Mouse (Mus musculus) heart, embryonic 16.5 days (tissue): Measurements from ENCODE around the gene Pepd. TPM values are rescaled to one million over a fixed set of nuclear protein-coding genes. Genes with fewer than 3 reads are reported as not detected.
"Not testable (repeated sequence)": the region's sequence is repeated elsewhere in the genome, so short reads cannot be mapped to it uniquely, and the experiment has no call there.

ENCODE experiments used
- ATAC-seq: fragments of 200-750 bp; cut with Nextera tagmentation; replicated peaks from 2 replicates; pipeline ENCODE4 v1.8.0; 2017; ENCODE audit warnings: moderate number of reproducible peaks; ENCODE audit not compliant: insufficient read depth, low FRiP score; ENCODE audit errors: extremely low read depth
- H3K27ac ChIP-seq: fragments of 300-500 bp; sonication (generic); 2 replicates; pipeline ENCODE4 v1.5.1; 2014; ENCODE audit warnings: mild to moderate bottlenecking, low read length, control low read depth, moderate library complexity
- H3K27me3 ChIP-seq: fragments of 300-500 bp; sonication (generic); 2 replicates; pipeline ENCODE4 v1.6.1; 2014; ENCODE audit warnings: low read length, mixed read lengths; ENCODE audit not compliant: control insufficient read depth, insufficient read depth
- H3K36me3 ChIP-seq: fragments of 300-500 bp; sonication (generic); 2 replicates; pipeline ENCODE4 v1.6.1; 2014; ENCODE audit not compliant: control insufficient read depth, insufficient read depth
- H3K4me1 ChIP-seq: fragments of 300-500 bp; sonication (generic); 2 replicates; pipeline ENCODE4 v1.6.1; 2014; ENCODE audit warnings: low read length, mixed read lengths; ENCODE audit not compliant: control insufficient read depth, insufficient read depth
- H3K4me2 ChIP-seq: fragments of 300-500 bp; sonication (generic); 2 replicates; pipeline ENCODE4 v1.6.1; 2014; ENCODE audit warnings: low read depth, mild to moderate bottlenecking, control low read depth, low read length
- H3K4me3 ChIP-seq: fragments of 300-500 bp; sonication (generic); 2 replicates; pipeline ENCODE4 v1.5.1; 2014; ENCODE audit warnings: mild to moderate bottlenecking, control low read depth, low read length
- H3K9ac ChIP-seq: fragments of 300-500 bp; sonication (generic); 2 replicates; pipeline ENCODE4 v1.6.1; 2014; ENCODE audit warnings: low read length, control low read depth
- H3K9me3 ChIP-seq: fragments of 300-500 bp; sonication (generic); replicated peaks from 2 replicates; pipeline ENCODE4 v1.6.1; 2016; ENCODE audit warnings: low read length; ENCODE audit not compliant: control insufficient read depth
- whole genome bisulfite sequencing: fragments of 180-500 bp; shearing (Covaris S2); extraction: QIAGEN DNeasy Blood & Tissue Kit; methylation state at CpG from one replicate; pipeline ENCODE4 v1.1.7; 2014; 5-methylcytosine and 5-hydroxymethylcytosine counted together
- polyA plus RNA-seq: library from polyadenylated mRNA; unstranded; fragments of >200 nt; fragmentation: Nextera tagmentation; extraction: Ambion mirVana; gene quantifications from 2 replicates; pipeline ENCODE4 v1.2.1, GENCODE M21; 2015

Gene Pepd
- polyA plus RNA-seq, 1 experiment from 2014 or later, result 52.0 TPM

GRCm38 (mm10) chr7:34968749-34969433, 56.7 kb downstream of the Pepd start:
- H3K9me3 ChIP-seq, result 0 out of 2 replicates have a peak, but pooled peaks cover 2% of the 10 kb centered on the region
- no peak overlapping the region for H3K4me3 ChIP-seq
- no peaks in the 10 kb centered on the region for H3K27me3 ChIP-seq
- peaks cover 10% of the 10 kb centered on the region for H3K4me1 ChIP-seq
- no peak overlapping the region for H3K9ac ChIP-seq
- peaks cover 10% of the 10 kb centered on the region; the same call in 1 of the 2 replicates for H3K36me3 ChIP-seq
- H3K4me2 ChIP-seq, result no peak overlapping the region
- ATAC-seq, result no peak
- 91% methylated on average over 3 of the region's 3 CpGs for WGBS
- H3K27ac ChIP-seq, result no peak overlapping the region

DNA sequence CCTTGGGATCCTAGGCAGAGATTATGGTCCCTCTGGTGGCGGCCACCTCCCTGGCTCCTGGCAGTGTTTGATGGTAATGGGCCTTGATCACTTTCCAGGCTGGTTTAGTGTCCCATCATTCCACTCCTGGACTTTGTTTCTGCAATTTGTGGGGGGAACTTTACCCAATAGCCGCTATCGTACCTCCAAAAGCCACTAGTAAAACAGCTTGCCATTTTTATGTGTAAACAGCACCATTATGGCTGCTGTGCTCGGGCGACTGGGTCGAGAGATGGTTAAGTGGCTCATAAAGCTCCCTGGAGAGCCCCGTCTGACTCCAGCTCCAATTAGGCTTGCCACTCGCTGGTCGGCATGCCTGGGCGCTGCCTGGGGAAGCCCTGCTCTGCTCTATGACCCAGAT, 59.6 kb downstream of the Pepd start:
- peaks cover 10% of the 10 kb centered on the region; the same call in 1 of the 2 replicates for H3K36me3 ChIP-seq
- no peaks in the 10 kb centered on the region for H3K27me3 ChIP-seq
- no peak overlapping the region for H3K9ac ChIP-seq
- peaks cover 10% of the 10 kb centered on the region for H3K4me1 ChIP-seq
- H3K4me3 ChIP-seq, result no peak overlapping the region
- WGBS, result 79% methylated on average over 10 of the region's 10 CpGs
- no peak for ATAC-seq
- H3K4me2 ChIP-seq, result no peak overlapping the region
- H3K9me3 ChIP-seq, result 0 out of 2 replicates have a peak, but pooled peaks cover 2% of the 10 kb centered on the region
- H3K27ac ChIP-seq, result no peak overlapping the region

- WGBS, result 30% methylated on average over 4 of the region's 4 CpGs
- peaks cover 10% of the 10 kb centered on the region; the same call in 1 of the 2 replicates for H3K36me3 ChIP-seq
- H3K9me3 ChIP-seq, result 0 out of 2 replicates have a peak, but pooled peaks cover 2% of the 10 kb centered on the region
- ATAC-seq, result peak; percentile 79
- no peak overlapping the region for H3K4me2 ChIP-seq
- H3K27ac ChIP-seq, result peak overlapping the region; percentile 75
- 0 out of 2 replicates have a peak overlapping the region, but pooled peaks have one; percentile 42 for H3K9ac ChIP-seq
- peaks cover 10% of the 10 kb centered on the region for H3K4me1 ChIP-seq
- no peak overlapping the region for H3K4me3 ChIP-seq
- no peaks in the 10 kb centered on the region for H3K27me3 ChIP-seq
Observed at GRCm38 (mm10) chr7:34972990-34973440, 60.8 kb downstream of the Pepd start.

GRCm38 (mm10) chr7:34973877-34974276, 61.7 kb downstream of the Pepd start:
- no peak overlapping the region for H3K4me3 ChIP-seq
- 84% methylated on average over 3 of the region's 3 CpGs for WGBS
- H3K27ac ChIP-seq, result peak overlapping the region; percentile 75; the same call in 1 of the 2 replicates

DNA sequence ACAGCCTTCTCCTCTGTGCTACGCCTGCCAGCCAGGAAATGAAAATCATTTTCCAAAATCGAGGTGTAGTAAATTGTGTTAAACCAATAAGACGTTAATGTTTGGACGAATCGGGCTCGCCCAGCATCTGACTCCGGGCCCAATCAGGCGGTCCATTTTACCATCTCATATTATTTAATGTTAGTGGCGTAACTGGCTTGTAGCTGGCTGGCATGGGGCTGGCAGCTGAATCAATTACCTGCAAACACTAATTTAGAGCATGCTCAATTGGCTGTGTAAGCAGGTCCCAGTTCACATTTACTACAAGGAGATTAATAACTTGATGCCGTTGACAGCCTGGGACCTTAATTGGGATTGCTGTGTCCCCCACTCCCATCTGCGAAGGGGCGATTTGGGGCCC, 63.7 kb downstream of the Pepd start:
- WGBS, result 91% methylated on average over 12 of the region's 12 CpGs

More at GRCm38 (mm10) chr7:34973877-34974276, 61.7 kb downstream of the Pepd start:
- no peaks in the 10 kb centered on the region for H3K27me3 ChIP-seq
- peaks cover 10% of the 10 kb centered on the region for H3K4me1 ChIP-seq
- 0 out of 2 replicates have a peak, but pooled peaks cover 2% of the 10 kb centered on the region for H3K9me3 ChIP-seq
- H3K36me3 ChIP-seq, result peaks cover 10% of the 10 kb centered on the region; the same call in 1 of the 2 replicates
- H3K9ac ChIP-seq, result no peak overlapping the region
- ATAC-seq, result no peak
- H3K4me2 ChIP-seq, result no peak overlapping the region

DNA sequence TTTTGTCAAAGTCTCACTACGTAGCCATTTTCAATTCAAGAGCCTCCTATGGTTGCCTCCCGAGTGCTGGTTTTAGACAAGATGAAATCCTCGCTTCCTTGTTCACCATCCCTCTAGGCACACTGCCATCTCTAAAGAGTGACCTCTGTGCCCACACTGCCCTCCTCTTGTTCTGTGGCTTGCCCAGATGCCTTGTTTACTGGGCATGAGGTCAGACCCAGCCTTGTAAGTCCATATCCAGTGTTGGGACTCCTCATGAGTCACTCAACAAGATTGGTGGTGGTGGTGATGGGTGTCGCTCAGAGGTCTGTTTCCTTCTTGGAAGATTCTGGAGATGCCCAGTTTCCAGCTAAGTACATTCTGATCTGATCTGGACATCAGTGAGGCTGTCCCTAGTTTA, 65.2 kb downstream of the Pepd start:
- WGBS, result 87% methylated on average over 4 of the region's 4 CpGs

More for the DNA sequence above, 63.7 kb downstream of the Pepd start:
- Histone ChIP-seq H3K4me1 (peaks cover 10% of the 10 kb centered on the region), H3K4me2 (no peak overlapping the region), H3K4me3 (no peak overlapping the region), H3K9ac (no peak overlapping the region), H3K27ac (no peak overlapping the region), H3K9me3 (no peaks in the 10 kb centered on the region), H3K27me3 (no peaks in the 10 kb centered on the region), H3K36me3 (0 out of 2 replicates have a peak, but pooled peaks cover 3% of the 10 kb centered on the region)
- no peak for ATAC-seq

DNA sequence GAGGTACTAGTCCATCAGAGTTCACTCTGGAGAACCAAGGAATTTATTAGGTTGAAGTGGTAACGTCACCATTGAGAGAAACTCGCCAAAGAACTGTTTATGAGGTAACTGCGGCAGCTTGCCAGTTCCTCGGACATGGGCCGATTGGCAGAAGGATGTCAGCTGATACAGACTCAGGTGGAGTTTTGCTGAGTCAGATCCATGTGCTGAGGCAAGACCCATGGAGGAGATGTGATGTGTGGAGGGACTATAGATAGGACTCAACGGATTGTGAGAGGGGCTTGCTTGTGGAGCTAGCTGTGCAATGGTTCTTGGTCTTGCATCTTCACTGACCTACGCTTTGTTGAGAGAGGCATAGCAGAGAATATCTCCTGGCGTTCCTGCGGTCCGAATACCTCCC, 69.6 kb downstream of the Pepd start:
- Histone ChIP-seq H3K9me3 (no peaks in the 10 kb centered on the region), H3K36me3 (no peaks in the 10 kb centered on the region), H3K9ac (no peak overlapping the region), H3K4me1 (peaks cover 10% of the 10 kb centered on the region), H3K27me3 (no peaks in the 10 kb centered on the region), H3K27ac (no peak overlapping the region), H3K4me3 (no peak overlapping the region), H3K4me2 (no peak overlapping the region)
- no peak for ATAC-seq
- 89% methylated on average over 10 of the region's 10 CpGs for WGBS

More for the DNA sequence above, 65.2 kb downstream of the Pepd start:
- Histone ChIP-seq H3K9ac (no peak overlapping the region), H3K27me3 (no peaks in the 10 kb centered on the region), H3K4me3 (no peak overlapping the region), H3K36me3 (no peaks in the 10 kb centered on the region), H3K9me3 (no peaks in the 10 kb centered on the region), H3K4me1 (peaks cover 10% of the 10 kb centered on the region), H3K27ac (no peak overlapping the region), H3K4me2 (no peak overlapping the region)
- ATAC-seq, result no peak

GRCm38 (mm10) chr7:34982372-34982771, 70.2 kb downstream of the Pepd start:
- not testable (repeated sequence) for H3K9me3 ChIP-seq, H3K27ac ChIP-seq, H3K27me3 ChIP-seq, ATAC-seq, H3K36me3 ChIP-seq, H3K4me2 ChIP-seq, H3K4me3 ChIP-seq, H3K9ac ChIP-seq
- WGBS, result 78% methylated on average over 2 of the region's 2 CpGs
- H3K4me1 ChIP-seq, result peaks cover 10% of the 10 kb centered on the region

DNA sequence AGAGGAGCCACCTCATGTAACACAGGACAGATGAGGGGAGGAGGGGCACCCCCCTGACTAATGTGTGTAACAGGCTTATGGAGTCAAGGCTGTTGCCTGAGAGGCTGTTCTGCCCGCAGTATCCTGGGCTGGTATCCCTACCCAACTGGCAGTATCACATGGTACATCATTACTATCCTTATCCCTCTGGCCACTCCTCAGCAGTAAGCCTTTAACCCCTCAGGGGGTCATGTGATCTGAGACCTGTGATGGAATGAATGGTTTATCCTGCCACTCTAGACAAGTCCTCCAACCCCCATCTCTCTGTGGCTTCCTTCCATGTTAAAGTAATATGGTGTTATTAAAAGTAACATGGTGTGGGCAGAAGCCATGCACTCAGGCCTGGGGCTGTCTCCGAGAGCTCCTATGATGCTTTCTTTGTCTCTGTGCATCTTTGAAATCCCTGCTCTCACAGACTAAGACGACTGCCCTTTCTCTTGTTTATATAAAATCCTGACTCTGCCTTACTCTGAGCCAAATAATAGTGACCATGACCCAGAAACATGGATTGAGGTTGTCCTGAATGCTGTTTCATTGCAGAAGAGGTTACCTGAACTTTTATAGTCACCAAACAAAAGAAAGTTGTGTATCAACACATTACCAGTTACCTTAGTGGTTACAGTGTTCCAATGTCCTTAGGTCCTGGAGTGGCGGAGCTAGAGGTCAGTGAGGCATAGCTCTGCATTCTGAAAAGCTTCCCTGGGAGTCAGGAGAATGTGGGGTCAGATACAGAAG, 71.7 kb downstream of the Pepd start:
- WGBS, result 69% methylated on average over 4 of the region's 4 CpGs
- Histone ChIP-seq H3K27me3 (no peaks in the 10 kb centered on the region), H3K9ac (no peak overlapping the region), H3K36me3 (no peaks in the 10 kb centered on the region), H3K4me2 (no peak overlapping the region), H3K27ac (no peak overlapping the region; the same call in 1 of the 2 replicates), H3K4me3 (no peak overlapping the region), H3K4me1 (peaks cover 10% of the 10 kb centered on the region), H3K9me3 (no peaks in the 10 kb centered on the region)
- ATAC-seq, result no peak
